Mouse (Mus musculus) liver, adult (tissue): ENCODE measurements around the gene Mettl25.

Source experiments
- GATA4 ChIP-seq: IDR thresholded peaks from 2 replicates; pipeline ENCODE4 v1.6.1; 2014; ENCODE audit warnings: mild to moderate bottlenecking, low read length; ENCODE audit not compliant: insufficient replicate concordance

Mettl25 gene

DNA sequence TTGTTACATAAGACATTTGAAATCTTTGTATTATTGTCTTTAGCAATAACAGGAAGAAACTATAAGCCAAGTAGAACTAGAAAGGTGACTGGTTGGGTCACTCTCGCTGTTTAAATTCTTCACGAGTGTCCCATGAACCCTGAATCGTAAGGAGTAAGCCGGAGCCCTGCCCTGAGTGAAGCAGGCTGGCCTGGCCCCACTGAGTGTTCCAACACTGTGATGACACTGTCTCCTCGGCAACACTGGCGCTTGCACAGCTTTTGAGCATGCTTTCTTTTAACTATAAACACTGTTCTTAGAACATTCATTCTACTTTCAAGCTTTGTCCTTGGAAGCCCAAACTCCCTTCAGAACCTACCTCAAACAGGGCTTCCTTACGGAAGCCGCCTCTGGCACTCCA lies 57.4 kb downstream of the Mettl25 start:
- no peak for TF ChIP-seq GATA4

DNA sequence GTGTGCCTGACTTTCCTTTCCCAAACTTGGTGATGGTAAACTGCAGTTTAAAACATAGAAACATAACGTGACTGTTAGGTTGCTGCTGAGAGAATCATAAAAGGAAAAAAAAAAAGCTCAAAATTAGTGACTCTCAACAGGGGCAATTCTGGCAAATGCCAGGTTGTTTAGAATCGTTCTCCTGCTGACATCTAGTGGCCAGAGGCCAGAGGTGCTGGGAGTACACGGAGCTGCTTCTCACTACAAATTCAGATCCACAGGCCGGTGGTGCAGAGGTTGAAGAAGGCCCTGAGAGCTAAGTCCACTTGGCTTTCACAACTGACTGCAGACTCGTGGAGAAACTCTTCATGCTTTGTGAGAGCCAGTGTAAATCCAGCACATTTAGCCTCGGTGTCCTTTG lies 66.8 kb downstream of the Mettl25 start:
- no peak for TF ChIP-seq GATA4

GRCm38 (mm10) chr10:105772821-105773302 lies 68.3 kb downstream of the Mettl25 start:
- no peak for TF ChIP-seq GATA4

DNA sequence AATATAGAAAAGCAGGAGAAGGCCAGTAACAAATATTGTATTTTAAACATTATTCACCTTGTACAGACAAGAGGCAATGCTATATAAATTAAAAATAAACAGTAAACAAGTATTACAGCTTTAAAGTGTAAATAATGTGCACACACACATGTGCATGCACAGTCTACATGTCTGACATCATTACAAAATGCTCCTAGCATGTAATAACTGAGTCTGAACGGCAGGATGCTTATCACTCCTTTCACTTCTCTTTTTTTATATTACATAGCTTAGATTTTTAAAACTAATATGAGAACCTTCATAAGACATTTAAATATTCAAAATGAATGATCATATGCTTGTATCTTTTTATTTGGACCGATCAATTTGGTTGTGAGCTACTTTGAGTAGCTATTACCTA lies 77.2 kb downstream of the Mettl25 start:
- no peak for TF ChIP-seq GATA4

DNA sequence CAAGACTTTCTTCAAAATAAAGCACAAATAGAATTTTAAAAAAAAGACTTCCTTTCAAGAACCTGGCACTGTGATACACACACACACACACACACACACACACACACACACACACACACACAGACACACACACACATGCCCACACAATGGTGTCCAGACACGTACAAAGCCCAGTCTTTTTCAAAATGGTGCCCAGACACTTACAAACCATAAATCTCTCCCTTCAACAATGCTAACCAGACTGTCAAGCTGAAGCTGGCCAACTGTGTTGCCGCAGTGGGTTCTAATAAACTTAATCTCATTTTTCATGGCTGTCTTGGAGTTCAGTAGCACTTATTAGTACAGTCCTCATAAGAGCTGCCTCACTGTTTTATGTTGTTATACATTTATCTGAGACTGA lies 80.7 kb downstream of the Mettl25 start:
- TF ChIP-seq GATA4, result no peak

- TF ChIP-seq GATA4, result no peak
These were observed 81.1 kb downstream of the Mettl25 start for GRCm38 (mm10) chr10:105760046-105760445.

GRCm38 (mm10) chr10:105753831-105754605 lies 87.2 kb downstream of the Mettl25 start:
- TF ChIP-seq GATA4, result no peak

- TF ChIP-seq GATA4, result no peak
These were observed 95.2 kb downstream of the Mettl25 start for GRCm38 (mm10) chr10:105746019-105746418.

DNA sequence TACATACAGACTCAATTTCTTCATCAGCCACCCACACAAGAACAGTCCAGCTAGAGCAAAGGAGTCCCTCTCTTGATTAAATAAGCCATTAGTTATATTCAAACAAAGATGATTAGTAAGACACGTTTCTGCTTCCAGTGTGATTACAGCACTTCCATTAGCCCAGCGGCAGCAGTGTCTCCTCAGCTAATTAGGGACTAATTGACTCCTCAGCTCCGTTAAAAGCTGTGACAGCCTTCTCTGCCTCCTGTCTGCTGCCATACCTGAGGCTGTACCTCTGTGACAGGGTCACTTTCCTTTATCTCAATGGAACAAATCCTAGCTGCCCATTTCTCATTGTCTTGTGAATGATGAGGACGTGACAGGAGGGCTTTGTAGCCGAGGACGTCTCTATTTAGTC lies 99.4 kb downstream of the Mettl25 start:
- no peak for TF ChIP-seq GATA4

DNA sequence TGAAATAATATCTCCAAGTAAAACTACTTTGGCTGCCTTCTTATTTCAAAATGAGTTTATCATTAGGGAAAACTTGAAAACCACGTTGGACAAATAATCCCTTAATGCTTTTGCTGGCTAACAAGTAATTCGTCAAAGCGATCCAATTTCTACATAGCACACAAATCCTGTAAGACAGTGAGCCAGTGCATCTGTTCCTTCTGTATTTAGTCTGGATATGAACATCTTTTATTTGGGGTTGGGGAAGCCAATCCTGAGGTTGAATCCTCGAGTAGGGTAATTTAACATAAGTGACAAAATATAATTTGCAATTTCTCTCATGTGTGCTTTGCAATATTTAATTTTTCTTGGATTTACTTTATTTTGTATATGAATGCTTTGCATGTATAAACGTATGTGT lies 102.2 kb downstream of the Mettl25 start:
- TF ChIP-seq GATA4, result no peak

DNA sequence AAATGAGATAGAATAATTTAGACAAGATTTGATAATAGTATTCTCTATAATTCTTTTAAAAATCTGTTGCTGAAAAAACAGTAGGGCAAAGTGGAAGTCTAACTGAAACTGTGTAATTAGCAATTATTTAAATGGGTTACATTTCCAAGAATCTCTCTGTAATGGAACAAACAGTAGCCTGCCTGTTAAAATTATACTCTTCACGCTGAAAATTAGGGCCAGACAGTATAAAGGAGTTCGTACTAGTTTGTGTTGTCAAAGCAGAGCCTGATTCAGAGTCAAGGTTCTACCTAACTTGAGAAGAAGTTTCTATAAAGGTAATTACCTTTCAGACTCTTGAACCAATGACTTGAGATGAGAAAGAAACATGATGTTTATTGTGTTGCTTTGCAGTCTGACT lies 113.4 kb downstream of the Mettl25 start:
- no peak for TF ChIP-seq GATA4

DNA sequence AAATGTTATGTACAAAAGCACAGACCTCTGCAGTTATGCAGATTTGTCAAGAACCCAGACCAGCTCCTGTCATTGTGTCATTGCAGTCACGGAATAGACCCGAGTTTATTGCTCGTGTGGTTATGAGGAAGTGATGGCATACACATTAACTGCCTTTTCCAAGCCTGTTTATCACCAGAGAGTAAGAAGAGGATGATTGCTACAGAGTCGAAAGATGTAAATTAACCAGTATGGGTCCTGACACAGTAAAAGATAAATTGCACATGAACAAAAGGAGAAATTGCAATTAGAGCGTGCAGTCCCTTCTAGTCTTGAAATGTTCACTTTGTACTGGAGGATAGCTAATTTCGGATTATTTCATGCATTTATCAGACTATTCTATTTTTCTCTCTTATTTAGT lies 113.8 kb downstream of the Mettl25 start:
- no peak for TF ChIP-seq GATA4

DNA sequence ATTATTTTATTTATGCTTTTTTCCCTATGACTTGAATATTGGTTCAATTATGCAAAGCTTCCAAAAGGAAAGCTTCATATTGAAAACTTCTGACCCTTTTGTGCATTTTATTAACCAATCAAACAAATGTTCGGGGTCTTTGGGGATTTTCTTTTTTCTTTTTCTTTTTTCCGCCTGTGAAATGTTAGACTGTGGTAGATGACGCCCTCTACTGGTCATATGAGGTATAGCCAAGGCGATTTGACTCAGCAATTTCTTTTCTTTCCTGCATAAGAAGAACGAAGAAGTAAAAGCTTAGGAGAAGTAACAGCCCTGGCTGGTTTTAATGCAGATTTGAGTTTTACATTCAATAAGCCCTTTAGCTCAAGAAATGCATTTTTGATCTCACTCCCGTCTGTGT lies 126.3 kb downstream of the Mettl25 start:
- no peak for TF ChIP-seq GATA4

GRCm38 (mm10) chr10:105714366-105714765 lies 126.8 kb downstream of the Mettl25 start:
- no peak for TF ChIP-seq GATA4

GRCm38 (mm10) chr10:105713222-105713621 lies 128.0 kb downstream of the Mettl25 start:
- no peak for TF ChIP-seq GATA4
